Mouse (Mus musculus) spleen, adult 12 weeks (tissue): ENCODE data around the gene Gch1.

ENCODE experiments used
- DNase-seq: peaks from one replicate; pipeline ENCODE4 v3.0.0; 2022; ENCODE audit warnings: low spot score

Gch1 gene

DNA sequence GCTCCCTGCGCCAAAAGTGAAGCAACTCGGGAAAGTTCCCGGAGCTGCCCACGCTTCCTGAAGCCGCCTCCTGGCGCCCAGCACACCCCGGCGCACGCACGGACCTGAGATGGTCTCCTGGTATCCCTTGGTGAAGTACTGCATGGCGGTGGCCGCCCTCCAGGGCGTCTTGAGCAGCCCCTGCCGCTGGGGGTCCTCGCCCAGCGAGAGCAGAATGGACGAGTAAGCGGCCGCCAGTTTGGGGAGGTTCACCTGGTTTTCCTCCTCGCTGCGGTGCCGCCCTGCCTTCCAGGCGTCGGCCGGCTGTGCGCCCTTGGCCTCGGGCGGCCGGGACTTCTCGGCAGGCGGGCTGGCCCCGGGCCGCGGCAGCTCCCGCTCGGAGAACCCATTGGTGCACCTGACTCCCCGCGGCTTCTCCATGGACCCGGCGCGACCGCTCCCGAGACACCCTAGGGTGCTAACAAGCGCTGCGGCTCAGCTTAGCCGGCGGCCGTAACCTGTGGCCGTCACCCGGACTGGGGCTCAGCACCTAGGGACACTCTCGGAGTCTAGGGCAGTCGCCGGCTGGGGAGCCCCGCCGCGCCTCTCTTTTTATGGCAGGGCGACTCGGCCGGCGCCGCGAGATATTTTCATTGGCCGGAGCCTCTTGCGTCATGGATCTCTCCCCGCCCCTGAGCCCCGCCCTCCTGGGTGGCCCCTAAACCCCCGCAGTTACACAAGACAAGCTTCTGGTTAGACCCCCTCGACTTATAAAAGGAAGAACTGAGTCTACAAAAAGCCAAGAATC is at the start of gene Gch1:
TSS of gene Gch1 (minus strand) at position 566 of the 787 bp plus-strand sequence.
- DNase-seq: peak; percentile 85

DNA sequence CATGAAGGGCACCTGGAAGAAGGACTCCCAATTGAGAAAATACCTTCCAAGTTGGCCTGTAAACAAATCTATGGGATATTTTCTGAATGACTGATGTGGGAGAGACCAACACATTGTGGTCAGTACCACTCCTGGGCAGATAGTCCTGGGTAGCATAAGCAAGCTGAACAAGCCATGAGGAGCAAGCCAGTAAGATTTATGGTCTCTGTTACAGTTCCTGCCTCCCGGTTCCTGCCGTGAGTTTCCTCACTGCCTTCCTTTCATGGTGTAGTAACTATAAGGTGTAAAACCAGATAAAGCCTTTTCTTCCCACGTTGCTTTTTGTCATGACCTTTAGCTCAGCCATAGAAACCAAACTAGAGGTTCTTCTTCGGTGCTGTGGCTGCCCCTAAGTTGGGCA is 48.1 kb upstream of the Gch1 start:
- no peak for DNase-seq

DNA sequence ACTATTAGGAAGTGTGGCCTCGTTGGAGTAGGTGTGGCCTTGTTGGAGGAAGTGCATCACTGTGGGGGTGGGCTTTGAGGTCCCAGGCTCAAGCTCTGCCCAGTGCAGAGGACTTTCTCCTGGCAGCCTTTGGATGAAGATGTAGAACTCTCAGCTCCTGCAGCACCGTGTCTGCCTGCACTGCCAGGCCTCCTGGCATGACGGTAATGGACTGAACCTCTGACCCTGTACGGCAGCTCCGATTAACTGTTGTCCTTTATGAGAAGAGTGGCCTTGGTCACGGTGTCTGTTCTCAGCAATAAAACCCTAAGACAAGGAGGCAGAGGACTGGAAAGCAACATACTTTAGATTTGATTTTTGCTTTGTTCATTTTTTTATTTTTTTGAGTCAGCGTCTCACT is 47.3 kb upstream of the Gch1 start:
- no peak for DNase-seq

DNA sequence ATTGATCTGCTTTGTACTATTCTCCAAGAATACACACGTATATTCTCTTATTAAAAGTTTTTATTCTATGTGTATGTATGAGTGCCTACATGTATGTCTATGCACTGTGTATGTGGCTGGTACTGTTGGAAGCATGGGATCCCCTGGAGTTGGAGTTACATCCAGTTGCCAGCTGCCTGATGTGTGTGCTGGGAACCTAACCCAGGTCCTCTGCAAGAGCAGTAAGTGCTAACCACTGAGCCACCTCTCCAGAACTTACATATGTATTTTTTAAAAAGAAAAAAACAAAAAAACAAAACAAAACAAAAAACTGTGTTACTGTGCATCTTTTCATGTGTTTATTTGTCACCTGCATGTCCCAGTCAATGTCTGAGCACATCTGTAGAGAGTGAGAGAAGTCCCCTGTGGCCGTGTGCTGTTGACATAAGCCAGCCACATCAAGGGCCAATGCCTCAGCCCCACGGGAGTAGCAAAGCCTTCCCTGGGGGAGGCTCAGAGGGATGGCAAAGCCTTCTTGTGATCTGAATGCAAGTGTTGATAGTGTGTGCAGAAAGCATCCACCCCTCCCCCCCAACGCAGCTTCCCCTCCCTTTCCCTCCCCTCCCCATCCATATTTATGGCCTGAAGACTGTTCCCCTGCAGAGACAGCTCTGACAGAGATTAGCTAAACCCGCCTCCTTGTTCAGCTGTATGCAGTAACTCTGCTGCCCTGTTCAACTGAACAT is 45.5 kb upstream of the Gch1 start:
- DNase-seq: no peak

DNA sequence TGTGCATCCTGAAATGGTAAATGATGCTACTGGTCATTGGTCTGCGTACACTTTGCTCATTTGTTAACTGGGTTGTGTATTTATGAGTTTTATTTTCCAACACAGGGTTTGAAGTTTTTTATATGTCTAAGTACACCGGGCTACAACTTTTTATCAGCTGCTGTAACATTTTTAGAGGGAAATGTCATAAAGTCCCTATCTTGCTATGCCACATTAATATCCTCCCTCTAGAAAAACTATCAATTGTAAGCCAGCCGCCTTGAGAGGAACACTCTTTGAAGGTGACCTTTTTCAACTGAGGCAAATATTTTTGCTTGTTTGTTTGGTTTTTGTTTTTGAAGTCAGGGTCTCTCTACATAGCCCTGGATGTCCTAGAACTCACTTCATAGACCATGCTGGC is 44.8 kb upstream of the Gch1 start:
- DNase-seq: no peak

DNA sequence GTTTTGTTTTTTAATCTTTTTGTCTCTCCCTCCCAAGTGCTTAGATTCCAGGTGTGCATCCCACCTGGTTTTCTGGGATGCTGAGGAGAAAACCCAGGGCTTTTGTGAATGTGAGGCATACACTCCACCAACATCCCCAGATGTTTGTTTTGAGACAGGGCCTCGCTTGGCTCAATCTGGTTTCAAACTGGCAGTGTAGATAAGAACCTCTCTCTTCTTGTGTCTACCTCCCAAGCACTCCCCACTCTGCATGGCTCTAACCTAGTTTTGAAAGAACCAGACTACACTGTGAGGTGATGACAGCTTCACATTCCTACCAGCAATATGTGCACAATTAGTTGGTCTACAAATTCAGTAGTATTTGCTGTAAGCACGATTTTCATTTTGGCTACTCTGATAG is 44.4 kb upstream of the Gch1 start:
- peak; percentile 27 for DNase-seq

DNA sequence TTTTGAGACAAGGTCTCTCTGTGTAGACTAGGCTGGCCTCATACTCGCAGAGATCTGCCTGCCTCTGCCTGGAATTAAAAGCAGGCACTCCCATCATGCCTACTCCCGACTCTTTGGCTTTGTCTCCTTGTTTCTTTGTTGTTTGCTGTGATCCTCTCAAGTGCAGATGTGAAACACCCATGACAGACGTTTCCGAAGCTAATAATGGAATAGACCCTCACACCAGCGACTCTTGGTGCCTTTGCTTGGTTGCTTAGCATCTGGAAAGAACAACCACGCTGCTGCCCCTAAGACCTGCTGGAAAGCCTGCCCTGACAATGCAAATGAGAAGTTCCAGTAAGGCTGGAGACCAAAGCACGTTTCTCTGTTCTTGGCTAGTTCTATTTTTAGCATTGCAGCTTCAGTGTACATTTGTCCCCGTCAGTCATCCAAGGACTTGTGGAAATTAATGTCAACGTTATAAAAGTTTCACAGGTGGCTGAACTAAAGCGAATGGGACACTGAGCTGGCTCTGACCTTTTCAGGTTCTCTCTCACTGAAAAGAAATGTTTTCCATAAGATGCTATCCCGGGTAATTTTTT is 40.7 kb upstream of the Gch1 start:
- DNase-seq: no peak

DNA sequence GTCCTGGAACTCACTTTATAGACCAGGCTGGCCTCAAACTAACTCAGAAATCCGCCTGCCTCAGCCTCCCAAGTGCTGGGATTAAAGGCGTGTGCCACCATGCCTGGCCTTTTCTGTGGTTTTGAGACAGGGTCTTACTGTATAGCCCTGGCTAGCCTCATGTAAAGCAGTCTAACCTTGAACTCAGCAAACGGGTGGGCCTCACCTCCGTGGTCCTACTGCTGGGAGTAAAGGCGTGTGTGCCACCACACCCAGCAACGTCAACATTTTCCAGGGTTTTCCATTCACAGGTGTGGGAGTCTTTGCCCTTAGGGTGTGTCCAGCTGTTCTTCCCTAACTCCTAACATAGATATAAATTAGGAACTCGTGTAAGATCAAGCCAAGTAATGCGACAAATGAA is 36.7 kb upstream of the Gch1 start:
- no peak for DNase-seq

DNA sequence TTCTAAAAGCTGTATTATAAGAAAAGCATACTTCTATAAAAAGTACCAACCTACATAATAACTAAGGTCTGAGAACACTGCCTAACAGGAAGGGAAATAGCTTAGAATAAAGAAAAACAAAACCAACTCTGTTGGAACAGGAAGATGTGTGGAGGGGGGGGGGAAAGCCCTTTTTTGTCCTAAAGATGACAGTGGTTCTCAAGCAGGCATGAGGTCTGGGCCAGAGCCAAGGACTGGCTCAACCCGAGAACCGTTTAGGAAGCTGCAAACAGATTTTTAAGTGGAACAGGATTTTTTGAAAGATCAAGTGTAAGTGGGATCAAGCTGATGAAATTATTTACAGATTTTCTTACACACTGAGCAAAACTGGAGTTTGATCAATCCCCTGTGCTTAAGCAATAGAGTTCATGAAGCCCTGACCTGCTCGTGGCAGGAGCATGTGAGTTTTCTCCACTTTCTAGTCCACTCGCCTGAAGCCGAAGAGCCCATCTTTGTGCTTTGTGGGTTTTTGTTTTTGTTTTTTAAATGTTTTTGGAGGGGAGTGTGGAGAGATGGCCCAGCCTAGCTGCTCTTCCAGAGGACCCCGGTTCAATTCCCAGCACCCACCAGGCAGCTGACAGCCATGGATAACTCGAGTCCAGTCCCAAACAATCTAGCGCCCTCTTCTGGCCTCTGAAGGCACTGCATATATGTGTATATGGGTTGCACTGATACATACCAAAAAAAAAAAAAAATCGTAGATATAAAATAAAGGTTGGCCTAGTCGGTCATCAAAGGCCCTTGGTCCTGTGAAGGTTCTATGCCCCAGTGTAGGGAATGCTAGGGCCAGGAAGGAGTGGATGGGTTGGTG is 35.5 kb upstream of the Gch1 start:
- no peak for DNase-seq

DNA sequence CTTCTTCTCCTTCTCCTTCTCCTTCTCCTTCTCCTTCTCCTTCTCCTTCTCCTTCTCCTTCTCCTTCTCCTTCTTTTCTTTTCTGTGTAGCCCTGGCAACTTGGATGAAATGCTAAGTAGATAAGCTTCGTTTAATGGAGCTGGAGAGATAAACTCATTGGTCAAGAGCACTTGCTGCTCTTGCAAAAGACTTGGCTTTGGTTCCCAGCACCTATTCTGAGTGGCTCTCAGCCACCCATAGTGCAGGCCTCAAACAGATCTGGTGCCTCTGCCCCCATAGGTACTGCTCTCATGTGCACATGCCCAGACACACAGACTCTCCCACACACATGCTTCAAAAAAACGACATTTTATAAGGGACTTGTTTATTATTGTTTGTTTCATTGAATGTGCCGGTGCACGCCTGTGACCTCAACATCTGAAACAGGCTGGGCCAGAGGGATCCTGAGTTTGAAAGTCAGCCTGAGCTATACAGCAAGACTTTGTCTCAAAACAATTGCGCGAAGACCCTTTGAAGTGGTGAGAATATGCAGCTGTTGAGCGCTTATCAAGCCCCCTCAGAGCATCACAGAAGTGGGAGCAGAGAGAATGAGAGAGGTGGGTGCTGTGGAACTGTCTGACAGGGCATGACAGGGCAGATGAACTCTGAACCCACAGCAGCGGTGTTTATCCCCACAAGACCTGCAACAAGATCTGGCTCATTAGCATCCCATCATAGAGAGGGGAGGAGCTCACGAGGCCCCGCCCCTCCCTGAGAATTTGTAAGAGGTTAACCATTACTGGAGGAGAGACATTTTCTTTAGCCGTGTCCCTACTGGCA is 33.6 kb upstream of the Gch1 start:
- peak; percentile 21 for DNase-seq

DNA sequence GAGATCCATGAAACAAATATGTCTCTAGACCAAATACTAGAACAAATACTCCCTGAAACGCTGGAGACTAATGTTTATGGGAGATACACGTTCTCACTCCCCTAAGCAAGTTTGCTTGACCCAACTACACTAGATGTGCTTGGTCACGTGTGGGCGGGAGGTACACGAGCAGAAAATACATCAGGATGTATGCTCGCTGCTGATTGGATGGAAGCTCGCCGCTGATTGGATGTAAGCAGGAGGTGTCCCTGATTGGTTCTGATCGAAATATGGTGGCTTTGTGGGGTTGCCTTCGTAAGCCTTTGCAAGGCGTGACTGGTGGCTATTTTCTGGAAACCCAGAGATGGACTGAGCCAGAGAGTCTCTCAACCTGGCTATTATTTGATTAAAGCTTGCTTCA is 32.4 kb upstream of the Gch1 start:
- no peak for DNase-seq

DNA sequence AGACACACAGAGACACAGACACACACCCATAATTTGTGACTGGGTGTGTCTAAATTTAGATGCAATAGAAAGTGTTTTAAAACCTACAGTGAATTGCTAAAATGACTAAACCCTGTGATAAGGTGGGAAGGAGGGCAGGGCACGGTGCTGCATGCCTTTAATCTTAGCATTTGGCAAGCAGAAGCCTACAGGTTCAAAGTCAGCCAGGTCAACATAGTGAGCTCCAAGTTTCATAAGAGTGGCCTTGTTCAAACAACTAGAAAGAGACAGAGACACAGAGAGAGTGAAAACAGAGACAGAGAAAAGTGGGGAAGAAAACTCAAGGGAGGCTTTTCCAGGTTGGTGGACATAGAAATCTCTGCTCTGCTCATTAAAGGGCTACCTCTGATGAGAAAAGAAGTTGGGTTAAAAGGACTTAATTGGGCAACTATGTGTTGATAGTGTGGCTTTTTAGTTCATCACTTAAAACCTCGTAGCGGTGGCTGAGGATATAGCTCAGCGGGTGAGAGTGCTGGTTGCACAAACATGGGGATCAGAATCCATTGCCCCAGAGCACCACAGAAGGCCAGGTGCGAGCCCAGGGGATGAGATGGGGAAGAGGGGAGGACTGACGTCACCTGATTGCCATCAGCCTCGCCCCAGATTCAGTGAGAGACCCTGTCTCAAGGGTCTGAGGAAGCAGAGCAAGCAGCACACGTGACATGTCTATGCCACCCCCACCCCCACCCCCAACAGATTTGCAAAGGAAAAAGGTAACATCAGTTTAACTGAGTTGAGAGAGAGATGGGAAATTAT is 31.2 kb upstream of the Gch1 start:
- no peak for DNase-seq

DNA sequence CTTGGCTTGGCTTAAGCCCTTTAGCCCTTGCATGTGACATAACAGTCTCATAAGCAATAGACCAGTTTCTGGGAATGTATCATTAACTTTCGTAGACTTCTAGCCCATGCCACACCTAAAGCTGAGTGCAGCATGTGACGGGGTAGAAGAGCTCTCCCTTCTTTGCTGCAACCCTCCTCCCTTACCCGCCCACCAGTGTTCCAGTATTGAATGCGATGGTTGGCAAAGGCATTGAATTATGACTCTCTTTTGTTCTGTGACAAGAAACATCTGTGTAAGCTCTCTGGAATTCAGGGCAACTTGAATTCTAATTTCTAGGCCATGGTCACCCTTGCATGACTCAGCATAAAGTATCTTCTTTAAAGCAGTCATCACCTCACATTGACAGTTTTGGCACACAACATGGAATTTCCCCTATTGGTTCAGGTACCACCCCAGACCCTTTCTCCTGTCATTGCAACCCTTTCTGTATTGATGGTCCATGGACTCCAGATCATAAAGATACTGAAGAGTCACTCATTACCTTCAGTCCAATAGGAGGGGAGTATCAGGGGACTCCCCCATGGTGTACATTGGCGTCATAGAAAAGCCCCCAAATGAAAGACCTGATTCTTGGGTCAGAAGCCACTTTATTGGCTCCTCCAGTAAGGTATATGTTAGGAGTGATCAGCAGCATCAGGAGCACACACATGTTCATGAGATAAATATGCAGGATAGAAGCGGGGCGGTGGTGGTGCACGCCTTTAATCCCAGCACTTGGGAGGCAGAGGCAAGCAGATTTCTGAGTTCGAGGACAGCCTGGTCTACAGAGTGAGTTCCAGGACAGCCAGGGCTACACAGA is 29.8 kb upstream of the Gch1 start:
- no peak for DNase-seq

DNA sequence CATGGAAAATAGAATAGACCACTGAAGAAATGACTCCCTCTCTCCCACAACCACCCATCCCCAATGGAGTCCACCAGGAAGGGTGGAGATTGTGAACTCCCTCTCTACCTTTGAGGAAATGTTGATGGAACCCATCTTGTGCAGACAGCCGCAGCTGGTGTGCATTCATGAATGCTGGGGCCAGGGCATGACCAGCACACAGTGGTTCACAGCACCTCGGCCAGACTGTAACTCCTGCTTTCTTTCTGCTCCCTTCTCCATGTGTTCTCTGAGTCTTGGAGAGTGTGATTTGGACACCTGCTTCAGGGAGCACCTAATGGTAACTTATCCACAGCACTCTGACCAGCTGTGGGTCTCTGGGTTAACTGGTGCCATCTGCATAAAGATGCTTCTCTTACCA is 27.3 kb upstream of the Gch1 start:
- no peak for DNase-seq

DNA sequence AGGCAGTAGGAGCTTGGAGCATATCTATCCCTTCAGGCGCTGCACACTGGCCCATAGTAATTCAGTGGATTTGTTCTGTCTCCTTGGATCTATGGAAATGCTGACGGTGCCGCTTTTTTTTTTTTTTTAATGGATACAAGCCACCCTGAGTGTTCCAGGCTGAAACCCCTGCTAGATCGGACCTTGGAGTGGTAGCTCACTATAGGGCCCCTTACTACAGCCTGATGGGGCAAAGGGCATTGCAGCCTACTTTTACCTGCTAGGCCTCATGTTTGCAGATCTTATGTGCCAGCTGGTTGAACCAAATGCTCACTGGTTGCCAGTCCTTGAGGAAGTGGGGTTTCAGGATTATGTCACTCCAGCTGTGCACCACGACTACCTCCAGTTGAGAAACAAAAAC is 25.2 kb upstream of the Gch1 start:
- DNase-seq: no peak

DNA sequence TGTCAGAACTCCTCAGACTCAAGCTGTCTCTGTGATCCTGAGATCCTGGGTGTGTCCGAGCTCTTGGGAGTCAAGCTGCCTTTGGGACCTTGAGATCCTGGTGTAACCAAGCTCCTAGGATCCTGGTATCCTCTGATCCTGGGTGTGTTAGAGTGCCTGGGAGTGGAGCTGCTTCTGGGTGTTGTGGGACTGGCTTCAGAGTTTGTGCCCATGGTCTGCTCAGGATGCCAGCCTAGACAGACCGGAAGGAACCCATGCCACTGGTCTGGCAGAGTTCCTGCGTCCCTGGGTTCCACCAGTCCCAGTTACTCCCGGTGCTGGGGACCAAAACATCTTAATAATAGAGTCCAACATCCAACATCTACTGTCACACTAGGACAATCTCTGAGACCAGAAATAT is 24.1 kb upstream of the Gch1 start:
- DNase-seq: no peak

DNA sequence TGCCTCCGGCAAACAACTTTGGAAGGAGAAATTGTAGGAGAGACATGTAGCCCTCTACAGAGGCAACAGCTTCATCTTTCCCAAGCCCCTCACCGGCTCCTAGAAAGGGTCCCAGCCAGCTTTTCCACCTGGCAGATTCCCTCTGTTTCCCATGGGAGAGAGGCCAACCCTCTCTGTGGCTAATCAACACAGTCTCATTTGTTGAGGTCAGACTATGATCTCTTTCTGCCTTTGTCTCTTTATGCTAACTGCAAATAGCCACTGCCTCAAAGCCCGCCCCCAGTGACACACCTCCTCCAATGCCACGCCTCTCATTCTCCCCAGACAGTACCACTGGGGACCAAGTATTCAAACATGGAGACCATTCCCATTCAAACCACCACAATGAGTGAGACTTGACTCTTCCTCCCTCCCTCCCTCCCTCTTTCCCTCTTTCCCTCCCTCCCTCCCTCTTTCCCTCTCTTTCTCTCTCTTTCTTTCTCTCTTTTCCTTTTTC is 20.5 kb upstream of the Gch1 start:
- DNase-seq: no peak

DNA sequence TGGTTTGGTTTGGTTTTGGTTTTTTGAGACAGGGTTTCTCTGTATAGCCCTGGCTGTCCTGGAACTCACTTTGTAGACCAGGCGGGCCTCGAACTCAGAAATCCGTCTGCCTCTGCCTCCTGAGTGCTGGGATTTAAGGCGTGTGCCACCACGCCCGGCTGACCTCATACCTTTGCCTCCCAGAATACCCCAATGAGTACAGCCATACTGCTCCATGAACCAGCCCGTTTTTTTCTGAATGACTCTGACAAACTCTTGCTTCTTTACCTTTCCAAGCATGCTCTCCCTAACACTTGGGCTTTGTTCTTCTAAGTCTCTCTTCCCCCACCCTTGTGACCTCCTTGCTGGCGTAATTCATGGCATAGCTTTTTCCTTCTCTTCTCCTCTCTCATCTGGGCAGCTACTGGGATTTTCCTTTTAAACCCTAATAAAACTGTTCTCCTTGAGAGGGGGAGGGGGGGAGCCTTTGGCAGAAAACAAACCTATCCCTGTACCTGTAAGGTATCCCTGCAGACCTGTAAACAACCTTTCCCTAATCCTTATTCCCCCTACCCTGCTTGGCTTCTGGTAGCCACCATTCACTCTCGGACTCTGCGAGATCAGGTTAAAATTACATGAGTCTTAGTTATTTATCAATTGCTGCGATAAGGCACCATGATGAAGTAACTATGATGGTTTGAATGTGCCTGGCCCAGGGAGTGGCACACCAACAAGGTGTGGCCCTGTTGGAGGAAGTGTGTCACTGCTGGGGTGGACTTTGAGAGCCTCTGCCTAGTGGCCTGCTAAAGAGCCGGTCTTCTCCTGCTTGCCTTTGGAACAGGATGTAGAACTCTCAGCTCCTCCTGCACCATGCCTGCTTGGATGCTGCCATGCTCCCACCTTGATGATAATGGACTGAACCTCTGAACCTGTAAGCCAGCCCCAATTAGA is 19.6 kb upstream of the Gch1 start:
- no peak for DNase-seq
